Mouse (Mus musculus) limb, embryonic 13.5 days (tissue): ENCODE results near the gene Snap47. TPM values are rescaled to one million over a fixed set of nuclear protein-coding genes. Genes with fewer than 3 reads are reported as not detected.

Experiments
- ATAC-seq: fragments of 200-750 bp; cut with Nextera tagmentation; 2 replicates; pipeline ENCODE4 v1.8.0; 2017; ENCODE audit warnings: low read depth, moderate number of reproducible peaks, moderate TSS enrichment; ENCODE audit not compliant: low FRiP score
- H3K27ac ChIP-seq: fragments of 300-500 bp; sonication (generic); 2 replicates; pipeline ENCODE4 v1.5.1; 2015; ENCODE audit warnings: inconsistent platforms, mild to moderate bottlenecking, moderate library complexity
- H3K27me3 ChIP-seq: fragments of 300-500 bp; sonication (generic); 2 replicates; pipeline ENCODE4 v1.6.1; 2015; ENCODE audit warnings: mild to moderate bottlenecking, inconsistent platforms
- H3K36me3 ChIP-seq: fragments of 300-500 bp; sonication (generic); 2 replicates; pipeline ENCODE4 v1.6.1; 2015; ENCODE audit warnings: inconsistent platforms, mild to moderate bottlenecking, moderate library complexity
- H3K4me1 ChIP-seq: fragments of 300-500 bp; sonication (generic); 2 replicates; pipeline ENCODE4 v1.6.1; 2015; ENCODE audit warnings: inconsistent platforms
- H3K4me2 ChIP-seq: fragments of 300-500 bp; sonication (generic); replicated peaks from 2 replicates; pipeline ENCODE4 v1.6.1; 2015; ENCODE audit warnings: inconsistent platforms, mild to moderate bottlenecking, moderate library complexity
- H3K4me3 ChIP-seq: fragments of 300-500 bp; sonication (generic); 2 replicates; pipeline ENCODE4 v1.5.1; 2015; ENCODE audit warnings: moderate library complexity, mild to moderate bottlenecking, inconsistent platforms
- H3K9ac ChIP-seq: fragments of 300-500 bp; sonication (generic); 2 replicates; pipeline ENCODE4 v1.6.1; 2015; ENCODE audit warnings: mild to moderate bottlenecking, inconsistent platforms
- H3K9me3 ChIP-seq: fragments of 300-500 bp; sonication (generic); 2 replicates; pipeline ENCODE4 v1.6.1; 2016; ENCODE audit warnings: inconsistent platforms
- WGBS: fragments of 180-500 bp; shearing (Covaris S2); methylation state at CpG from one replicate; pipeline ENCODE4 v1.1.7; 2015; 5-methylcytosine and 5-hydroxymethylcytosine counted together
- polyA plus RNA-seq: library from polyadenylated mRNA; unstranded; fragments of >200 nt; fragmentation: Nextera tagmentation; extraction: Ambion mirVana; gene quantifications from 2 replicates; pipeline ENCODE4 v1.2.1, GENCODE M21; 2015

The Snap47 gene
- polyA plus RNA-seq, 1 experiment from 2014 or later, result 149 TPM

- H3K4me2 ChIP-seq, result peak overlapping the region; percentile 40
- ATAC-seq, result peak; percentile 76
- peaks cover 58% of the 10 kb centered on the region for H3K4me1 ChIP-seq
- peak overlapping the region; percentile 95 for H3K27ac ChIP-seq
- no peaks in the 10 kb centered on the region for H3K36me3 ChIP-seq
- no peaks in the 10 kb centered on the region for H3K9me3 ChIP-seq
- 25% methylated on average over 9 of the region's 9 CpGs for WGBS
- H3K27me3 ChIP-seq, result peaks cover 7% of the 10 kb centered on the region; the same call in 1 of the 2 replicates
- H3K9ac ChIP-seq, result no peak overlapping the region
- no peak overlapping the region for H3K4me3 ChIP-seq
Measured at GRCm38 (mm10) chr11:59364007-59364406, 87.0 kb downstream of the Snap47 start.

DNA sequence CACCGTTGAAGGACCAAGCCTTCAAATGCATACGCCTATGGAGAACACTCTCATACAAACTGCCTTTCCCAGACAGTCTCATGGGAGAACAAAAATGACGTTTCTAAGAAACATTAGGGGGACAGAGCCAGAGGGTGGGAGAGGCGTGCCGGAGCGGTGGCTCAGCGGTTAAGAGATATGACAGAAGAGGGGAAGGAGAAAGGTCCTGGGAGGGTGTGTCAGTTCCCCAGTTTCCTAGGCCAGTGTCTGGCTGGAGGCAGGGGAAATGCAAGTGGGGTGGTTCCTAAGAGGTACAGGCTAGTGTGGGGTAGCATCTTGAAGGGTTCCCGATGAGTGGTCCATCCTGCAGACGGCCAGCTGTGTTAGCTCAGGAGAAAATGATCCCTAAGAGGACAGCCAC, 89.7 kb downstream of the Snap47 start:
- Histone ChIP-seq H3K27me3 (peaks cover 7% of the 10 kb centered on the region; the same call in 1 of the 2 replicates), H3K4me3 (no peak overlapping the region), H3K4me1 (peaks cover 65% of the 10 kb centered on the region), H3K4me2 (no peak overlapping the region), H3K9me3 (no peaks in the 10 kb centered on the region), H3K36me3 (no peaks in the 10 kb centered on the region), H3K27ac (no peak overlapping the region), H3K9ac (no peak overlapping the region)
- no peak for ATAC-seq
- WGBS, result 81% methylated on average over 9 of the region's 9 CpGs

Other genes starting within 250 kb of the Snap47 start
- gene Mrpl55, start 248.7 kb downstream of the Snap47 start, polyA plus RNA-seq, result 90.5 and 91.5 TPM in 2 replicates
- gene 2310033P09Rik, start 242.9 kb downstream of the Snap47 start, polyA plus RNA-seq, result 34.1 and 37.4 TPM in 2 replicates
- gene Arf1, start 222.9 kb downstream of the Snap47 start, polyA plus RNA-seq, result 702 and 716 TPM in 2 replicates
- 2.6 and 3.1 TPM in 2 replicates for gene Wnt3a, start 160.4 kb downstream of the Snap47 start, polyA plus RNA-seq
- 8.1 and 8.9 TPM in 2 replicates for gene Wnt9a, start 144.3 kb downstream of the Snap47 start, polyA plus RNA-seq
- gene Prss38, start 75.5 kb downstream of the Snap47 start, polyA plus RNA-seq, result 0.11 TPM in 1 of 2 replicates, not detected in the other
- gene Jmjd4, start 1.1 kb downstream of the Snap47 start, polyA plus RNA-seq, result 16.5 and 18.5 TPM in 2 replicates
- gene Zfp867, start 21.3 kb upstream of the Snap47 start, polyA plus RNA-seq, result 10.8 and 11.0 TPM in 2 replicates
- gene Zkscan17, start 75.6 kb upstream of the Snap47 start, polyA plus RNA-seq, result 26.1 and 26.8 TPM in 2 replicates
- 0.19 and 0.34 TPM in 2 replicates for gene Nlrp3, start 90.4 kb upstream of the Snap47 start, polyA plus RNA-seq
- gene Olfr222, start 125.0 kb upstream of the Snap47 start, polyA plus RNA-seq, result not detected in 2 replicates
- not detected in 2 replicates for gene Olfr223, start 142.1 kb upstream of the Snap47 start, polyA plus RNA-seq
- 40.7 and 44.4 TPM in 2 replicates for gene Mprip, start 210.1 kb upstream of the Snap47 start, polyA plus RNA-seq